Mouse (Mus musculus) hindbrain, embryonic 13.5 days (tissue): ENCODE measurements around the gene Tmem268. TPM values are rescaled to one million over a fixed set of nuclear protein-coding genes. Genes with fewer than 3 reads are reported as not detected.
A peak's percentile ranks its signal among the peaks of the same experiment; 100 is the strongest.

Experiments used
- ATAC-seq: fragments of 200-750 bp; cut with Nextera tagmentation; 2 replicates; pipeline ENCODE4 v1.8.0; 2017; ENCODE audit warnings: moderate TSS enrichment; ENCODE audit not compliant: low FRiP score
- H3K27ac ChIP-seq: fragments of 300-500 bp; sonication (generic); 2 replicates; pipeline ENCODE4 v1.5.1; 2015; ENCODE audit warnings: inconsistent platforms, mild to moderate bottlenecking, moderate library complexity
- H3K27me3 ChIP-seq: fragments of 300-500 bp; sonication (generic); 2 replicates; pipeline ENCODE4 v1.6.1; 2015; ENCODE audit warnings: mild to moderate bottlenecking, inconsistent platforms
- H3K36me3 ChIP-seq: fragments of 300-500 bp; sonication (generic); 2 replicates; pipeline ENCODE4 v1.6.1; 2015; ENCODE audit warnings: mild to moderate bottlenecking, inconsistent platforms
- H3K4me1 ChIP-seq: fragments of 300-500 bp; sonication (generic); replicated peaks from 2 replicates; pipeline ENCODE4 v1.6.1; 2015; ENCODE audit warnings: inconsistent platforms
- H3K4me2 ChIP-seq: fragments of 300-500 bp; sonication (generic); 2 replicates; pipeline ENCODE4 v1.6.1; 2015; ENCODE audit warnings: inconsistent platforms, mild to moderate bottlenecking, moderate library complexity
- H3K4me3 ChIP-seq: fragments of 300-500 bp; sonication (generic); 2 replicates; pipeline ENCODE4 v1.5.1; 2015; ENCODE audit warnings: mild to moderate bottlenecking, inconsistent platforms
- H3K9ac ChIP-seq: fragments of 300-500 bp; sonication (generic); 2 replicates; pipeline ENCODE4 v1.6.1; 2015; ENCODE audit warnings: mild to moderate bottlenecking, inconsistent platforms
- H3K9me3 ChIP-seq: fragments of 300-500 bp; sonication (generic); 2 replicates; pipeline ENCODE4 v1.6.1; 2016; ENCODE audit warnings: inconsistent platforms
- WGBS: fragments of 180-500 bp; shearing (Covaris S2); methylation state at CpG from one replicate; pipeline ENCODE4 v1.1.7; 2015; 5-methylcytosine and 5-hydroxymethylcytosine counted together
- polyA plus RNA-seq: library from polyadenylated mRNA; unstranded; fragments of >200 nt; fragmentation: Nextera tagmentation; extraction: Ambion mirVana; gene quantifications from 2 replicates; pipeline ENCODE4 v1.2.1, GENCODE M21; 2015

Gene Tmem268
- polyA plus RNA-seq, 1 experiment from 2014 or later: 4.4 TPM

GRCm38 (mm10) chr4:63557124-63558059, 1.2 kb upstream of the Tmem268 start:
- 26% methylated on average over 15 of the region's 16 CpGs for WGBS
- H3K27ac ChIP-seq: no peak overlapping the region
- peak overlapping the region; percentile 84; the same call in 1 of the 2 replicates for H3K9ac ChIP-seq
- peaks cover 8% of the 10 kb centered on the region for H3K36me3 ChIP-seq
- peak overlapping the region; percentile 65; the same call in 1 of the 2 replicates for H3K4me3 ChIP-seq
- H3K4me1 ChIP-seq: peaks cover 27% of the 10 kb centered on the region
- H3K4me2 ChIP-seq: peak overlapping the region; percentile 83; the same call in 1 of the 2 replicates
- no peaks in the 10 kb centered on the region for H3K9me3 ChIP-seq
- no peak for ATAC-seq
- H3K27me3 ChIP-seq: peaks cover 26% of the 10 kb centered on the region

GRCm38 (mm10) chr4:63559127-63559697, 631 bp downstream of the Tmem268 start:
- peak; percentile 38; the same call in 1 of the 2 replicates for ATAC-seq

DNA sequence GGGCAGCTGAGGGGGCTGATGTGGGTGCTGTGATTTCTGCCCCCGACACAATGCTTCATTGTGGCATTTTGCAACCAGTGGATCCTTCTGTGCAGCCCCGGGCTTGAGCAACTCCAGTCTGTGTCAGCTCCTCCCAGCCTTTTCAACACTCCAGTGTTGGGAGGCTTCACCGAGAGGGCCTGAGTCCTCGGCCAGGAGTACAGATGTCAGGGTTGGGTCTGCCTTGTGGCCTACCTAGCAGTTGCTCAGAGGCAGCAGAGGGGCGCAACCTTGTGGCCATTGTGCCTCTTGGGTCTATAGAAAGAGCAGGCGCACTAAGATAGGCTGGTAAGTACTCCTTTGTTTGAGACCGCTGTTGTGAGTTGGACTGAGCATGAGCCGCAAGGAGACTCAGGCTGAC, 1.5 kb downstream of the Tmem268 start:
- H3K4me1 ChIP-seq: peaks cover 27% of the 10 kb centered on the region
- no peak overlapping the region for H3K27ac ChIP-seq
- no peak overlapping the region for H3K9ac ChIP-seq
- no peak overlapping the region for H3K4me2 ChIP-seq
- H3K27me3 ChIP-seq: peaks cover 26% of the 10 kb centered on the region
- no peak for ATAC-seq
- H3K9me3 ChIP-seq: no peaks in the 10 kb centered on the region
- H3K4me3 ChIP-seq: no peak overlapping the region
- WGBS: 53% methylated on average over 8 of the region's 8 CpGs
- H3K36me3 ChIP-seq: no peaks in the 10 kb centered on the region

More at GRCm38 (mm10) chr4:63559127-63559697, 631 bp downstream of the Tmem268 start:
- Histone ChIP-seq H3K27me3 (peaks cover 26% of the 10 kb centered on the region), H3K4me3 (peak overlapping the region; percentile 65), H3K4me1 (peaks cover 27% of the 10 kb centered on the region), H3K27ac (no peak overlapping the region), H3K4me2 (peak overlapping the region; percentile 83), H3K9ac (peak overlapping the region; percentile 84), H3K36me3 (no peaks in the 10 kb centered on the region), H3K9me3 (no peaks in the 10 kb centered on the region)
- WGBS: 26% methylated on average over 9 of the region's 9 CpGs

- Histone ChIP-seq H3K9ac (no peak overlapping the region), H3K4me2 (no peak overlapping the region), H3K27ac (no peak overlapping the region), H3K4me1 (peaks cover 24% of the 10 kb centered on the region), H3K4me3 (no peak overlapping the region), H3K36me3 (no peaks in the 10 kb centered on the region), H3K27me3 (peaks cover 17% of the 10 kb centered on the region), H3K9me3 (no peaks in the 10 kb centered on the region)
- ATAC-seq: no peak
- 78% methylated on average over 7 of the region's 7 CpGs for WGBS
These were observed 3.5 kb downstream of the Tmem268 start for GRCm38 (mm10) chr4:63561861-63562675.

- Histone ChIP-seq H3K4me2 (no peak overlapping the region), H3K27me3 (peaks cover 10% of the 10 kb centered on the region), H3K9ac (no peak overlapping the region), H3K9me3 (no peaks in the 10 kb centered on the region), H3K27ac (no peak overlapping the region), H3K36me3 (no peaks in the 10 kb centered on the region), H3K4me3 (no peak overlapping the region), H3K4me1 (peaks cover 18% of the 10 kb centered on the region)
- WGBS: 85% methylated on average over 4 of the region's 4 CpGs
- ATAC-seq: no peak
These were observed 4.2 kb downstream of the Tmem268 start for GRCm38 (mm10) chr4:63562742-63563141.

DNA sequence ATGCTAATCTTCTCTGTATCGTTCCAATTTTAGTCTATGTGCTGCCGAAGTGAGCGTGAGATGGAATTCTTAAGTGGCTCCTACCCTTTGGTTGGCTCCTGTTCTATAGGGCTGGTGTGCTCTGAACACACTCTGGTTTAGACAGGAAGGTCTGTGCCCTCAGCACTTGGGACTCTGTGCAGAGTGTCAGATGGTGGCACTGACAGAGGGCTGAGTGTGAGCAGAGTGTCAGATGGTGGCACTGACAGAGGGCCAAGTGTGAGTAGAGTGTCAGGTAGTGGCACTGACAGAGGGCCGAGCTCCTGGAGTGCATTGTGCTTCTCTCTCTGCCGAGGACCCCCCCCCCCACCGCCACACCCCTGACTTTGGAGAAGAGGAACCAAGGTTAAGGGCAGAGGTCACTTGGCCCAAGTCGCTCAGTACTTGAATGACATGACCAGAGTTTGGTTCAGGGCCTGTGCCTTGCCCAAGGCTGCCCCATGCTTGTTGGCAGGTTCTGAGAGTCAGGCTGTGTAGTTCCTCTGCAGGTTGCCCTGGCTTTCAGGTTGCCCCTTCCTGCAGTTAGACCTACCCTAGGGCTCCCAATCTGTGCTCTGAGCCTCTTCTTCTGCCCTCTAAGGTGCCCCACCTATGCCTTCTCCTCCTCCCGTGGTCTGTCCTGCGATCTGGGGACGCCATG, 9.3 kb downstream of the Tmem268 start:
- H3K36me3 ChIP-seq: no peaks in the 10 kb centered on the region

DNA sequence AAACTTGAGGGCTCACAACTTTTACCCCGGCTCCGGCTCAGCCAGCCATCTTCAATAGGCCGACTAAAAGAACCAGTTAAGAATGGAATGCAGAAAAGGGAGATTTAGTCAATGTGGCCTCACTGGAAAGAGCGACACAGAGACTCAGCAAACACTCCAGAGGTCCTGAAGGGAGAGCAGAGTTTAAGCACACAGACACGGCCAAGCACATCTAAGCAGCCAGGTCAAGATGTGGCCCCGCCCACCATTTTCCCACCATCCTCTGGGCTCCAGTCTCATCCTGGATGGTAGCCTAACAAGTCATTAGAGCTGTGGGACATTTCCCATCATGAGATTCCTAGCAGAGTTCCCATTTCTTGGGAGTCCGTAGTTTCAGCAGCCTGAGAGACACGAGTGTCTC, 10.7 kb downstream of the Tmem268 start:
- Histone ChIP-seq H3K4me2 (no peak overlapping the region), H3K27me3 (no peaks in the 10 kb centered on the region), H3K4me3 (no peak overlapping the region), H3K27ac (no peak overlapping the region), H3K9ac (no peak overlapping the region), H3K4me1 (peaks cover 14% of the 10 kb centered on the region), H3K36me3 (no peaks in the 10 kb centered on the region), H3K9me3 (no peaks in the 10 kb centered on the region)
- WGBS: 89% methylated on average over 8 of the region's 8 CpGs
- ATAC-seq: no peak

More for the DNA sequence above, 9.3 kb downstream of the Tmem268 start:
- Histone ChIP-seq H3K4me2 (no peak overlapping the region), H3K27ac (no peak overlapping the region), H3K27me3 (no peaks in the 10 kb centered on the region), H3K4me3 (no peak overlapping the region), H3K9ac (no peak overlapping the region), H3K4me1 (peaks cover 14% of the 10 kb centered on the region), H3K9me3 (no peaks in the 10 kb centered on the region)
- ATAC-seq: no peak
- 93% methylated on average over 9 of the region's 10 CpGs for WGBS

GRCm38 (mm10) chr4:63570208-63570781, 11.7 kb downstream of the Tmem268 start:
- Histone ChIP-seq H3K4me1 (peaks cover 14% of the 10 kb centered on the region), H3K27ac (no peak overlapping the region; the same call in 1 of the 2 replicates), H3K27me3 (no peaks in the 10 kb centered on the region), H3K9ac (no peak overlapping the region), H3K4me3 (no peak overlapping the region), H3K9me3 (no peaks in the 10 kb centered on the region), H3K36me3 (no peaks in the 10 kb centered on the region), H3K4me2 (no peak overlapping the region)
- 15% methylated on average over 7 of the region's 7 CpGs for WGBS
- no peak for ATAC-seq

DNA sequence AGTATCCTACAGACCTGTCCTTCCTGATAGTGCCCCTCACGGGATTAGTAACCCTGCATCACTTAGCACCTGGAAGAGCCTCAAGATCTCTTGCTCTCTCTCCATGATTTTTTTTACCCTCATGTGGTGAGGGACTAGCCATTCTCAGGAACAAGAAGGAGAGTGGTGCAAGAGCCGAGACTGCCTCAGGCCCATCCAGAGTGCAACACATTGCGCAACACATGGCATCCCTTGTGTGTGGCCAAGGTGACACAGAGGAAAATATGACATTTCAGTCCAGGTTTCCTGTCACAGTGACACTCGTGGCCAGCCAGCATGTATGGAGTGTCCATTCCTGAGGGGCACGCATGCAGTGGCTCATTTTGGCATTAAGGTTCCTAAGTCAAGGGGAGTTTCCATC, 14.0 kb downstream of the Tmem268 start:
- H3K27me3 ChIP-seq: no peaks in the 10 kb centered on the region
- ATAC-seq: no peak
- 95% methylated on average over 5 of the region's 5 CpGs for WGBS
- H3K4me1 ChIP-seq: peaks cover 14% of the 10 kb centered on the region
- H3K9ac ChIP-seq: no peak overlapping the region
- H3K4me2 ChIP-seq: no peak overlapping the region
- peaks cover 3% of the 10 kb centered on the region; the same call in 1 of the 2 replicates for H3K9me3 ChIP-seq
- H3K27ac ChIP-seq: no peak overlapping the region
- H3K36me3 ChIP-seq: peaks cover 2% of the 10 kb centered on the region
- H3K4me3 ChIP-seq: no peak overlapping the region

DNA sequence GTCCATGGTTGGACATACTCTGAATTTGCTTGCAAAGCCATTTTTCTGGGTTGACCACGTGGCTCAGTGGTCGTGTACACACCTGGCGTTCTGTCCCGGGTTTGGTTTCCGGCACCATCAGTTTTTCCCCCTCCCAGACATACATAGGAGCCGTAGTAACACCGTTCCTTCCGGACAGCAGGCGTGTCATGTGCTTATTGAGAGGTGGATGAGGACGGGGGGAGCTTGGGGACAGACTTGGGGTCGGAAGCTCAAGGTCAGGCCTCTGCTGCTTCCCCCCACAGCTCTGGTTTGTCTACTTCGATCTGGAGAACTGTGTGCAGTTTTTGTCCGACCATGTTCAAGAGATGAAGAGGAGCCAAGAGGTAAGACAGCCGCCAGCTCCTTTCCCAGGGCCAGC, 21.1 kb downstream of the Tmem268 start:
- H3K4me3 ChIP-seq: no peak overlapping the region
- no peak overlapping the region for H3K4me2 ChIP-seq
- peak overlapping the region; percentile 67 for H3K27ac ChIP-seq
- no peaks in the 10 kb centered on the region for H3K27me3 ChIP-seq
- H3K4me1 ChIP-seq: peaks cover 9% of the 10 kb centered on the region
- H3K9ac ChIP-seq: no peak overlapping the region
- H3K9me3 ChIP-seq: peaks cover 3% of the 10 kb centered on the region; the same call in 1 of the 2 replicates
- ATAC-seq: peak; percentile 39; the same call in 1 of the 2 replicates
- 80% methylated on average over 14 of the region's 14 CpGs for WGBS
- H3K36me3 ChIP-seq: peaks cover 5% of the 10 kb centered on the region

- Histone ChIP-seq H3K27me3 (no peaks in the 10 kb centered on the region), H3K27ac (peak overlapping the region; percentile 67), H3K4me1 (peaks cover 9% of the 10 kb centered on the region), H3K4me2 (no peak overlapping the region), H3K9ac (no peak overlapping the region), H3K4me3 (no peak overlapping the region), H3K9me3 (peaks cover 3% of the 10 kb centered on the region; the same call in 1 of the 2 replicates), H3K36me3 (peaks cover 5% of the 10 kb centered on the region)
- 21% methylated on average over 6 of the region's 6 CpGs for WGBS
- ATAC-seq: peak; percentile 76
These were observed 21.5 kb downstream of the Tmem268 start for GRCm38 (mm10) chr4:63580078-63580477.
